Mouse (Mus musculus): Measurements from ENCODE around the gene Gm10972.
"Not testable (repeated sequence)": the region's sequence is repeated elsewhere in the genome, so short reads cannot be mapped to it uniquely, and the experiment has no call there.

The Gm10972 gene

GRCm38 (mm10) chr3:94642495-94643162, at the start of gene Gm10972:
TSS of gene Gm10972 (plus strand) at chr3:94643112.
- DNase-seq: not testable (repeated sequence)

GRCm38 (mm10) chr3:94595871-94596287, 47.0 kb upstream of the Gm10972 start:
- no peak for DNase-seq

- DNase-seq: no peak
Observed at GRCm38 (mm10) chr3:94597224-94597779, 45.6 kb upstream of the Gm10972 start.

- DNase-seq: peak; percentile 65 to 69
Observed at GRCm38 (mm10) chr3:94601959-94602358, 41.0 kb upstream of the Gm10972 start.

GRCm38 (mm10) chr3:94609621-94610020, 33.3 kb upstream of the Gm10972 start:
- no peak for DNase-seq

GRCm38 (mm10) chr3:94610581-94610980, 32.3 kb upstream of the Gm10972 start:
- no peak for DNase-seq

GRCm38 (mm10) chr3:94611343-94611742, 31.6 kb upstream of the Gm10972 start:
- DNase-seq: no peak

GRCm38 (mm10) chr3:94611834-94612233, 31.1 kb upstream of the Gm10972 start:
- no peak for DNase-seq

GRCm38 (mm10) chr3:94612274-94612673, 30.6 kb upstream of the Gm10972 start:
- DNase-seq: no peak

GRCm38 (mm10) chr3:94613258-94613878, 29.5 kb upstream of the Gm10972 start:
- no peak for DNase-seq

GRCm38 (mm10) chr3:94616717-94617116, 26.2 kb upstream of the Gm10972 start:
- peak; percentile 70 to 71 for DNase-seq

GRCm38 (mm10) chr3:94621740-94622507, 21.0 kb upstream of the Gm10972 start:
- no peak for DNase-seq

- DNase-seq: no peak
Observed at GRCm38 (mm10) chr3:94622550-94622949, 20.4 kb upstream of the Gm10972 start.

- no peak for DNase-seq
Observed at GRCm38 (mm10) chr3:94624281-94624680, 18.6 kb upstream of the Gm10972 start.

GRCm38 (mm10) chr3:94628712-94629111, 14.2 kb upstream of the Gm10972 start:
- no peak for DNase-seq

GRCm38 (mm10) chr3:94629876-94630275, 13.0 kb upstream of the Gm10972 start:
- DNase-seq: no peak

GRCm38 (mm10) chr3:94648755-94649590, 6.1 kb downstream of the Gm10972 start:
- no peak for DNase-seq

GRCm38 (mm10) chr3:94650409-94650808, 7.5 kb downstream of the Gm10972 start:
- no peak for DNase-seq

- DNase-seq: not testable (repeated sequence)
Observed at GRCm38 (mm10) chr3:94653967-94654366, 11.1 kb downstream of the Gm10972 start.

- DNase-seq: not testable (repeated sequence)
Observed at GRCm38 (mm10) chr3:94657852-94658739, 15.2 kb downstream of the Gm10972 start.

GRCm38 (mm10) chr3:94658740-94659095, 15.8 kb downstream of the Gm10972 start, which contains the start of gene Tuft1:
TSS of gene Tuft1 (minus strand) at chr3:94658872.
- DNase-seq: peak; percentile 89 to 90

All from B cell, adult 2 months (primary cell).